Mouse (Mus musculus) frontal cortex, adult 2 months (tissue): ENCODE data around the gene Pdia5. TPM values are rescaled to one million over a fixed set of nuclear protein-coding genes. Genes with fewer than 3 reads are reported as not detected.

ENCODE experiments used
- DNase-seq, 2 experiments: peaks; one replicate each; pipeline ENCODE4 v3.0.0; 2022; ENCODE audit warnings: low spot score in 1 of 2; ENCODE audit errors: extremely low spot score in 1 of 2
- polyA plus RNA-seq: library from polyadenylated mRNA; depleted of rRNA; stranded (reverse); fragments of >200 nt; gene quantifications from 2 replicates; pipeline ENCODE4 v1.2.3, GENCODE M21; 2012

The Pdia5 gene
- polyA plus RNA-seq, 1 experiment: 9.5 TPM

- peak in 1 of 2 experiments; percentile 36 for DNase-seq
Measured at GRCm38 (mm10) chr16:35485711-35486110, 5.0 kb downstream of the Pdia5 start.

GRCm38 (mm10) chr16:35484526-35485233 lies 6.0 kb downstream of the Pdia5 start:
- no peak for DNase-seq

DNA sequence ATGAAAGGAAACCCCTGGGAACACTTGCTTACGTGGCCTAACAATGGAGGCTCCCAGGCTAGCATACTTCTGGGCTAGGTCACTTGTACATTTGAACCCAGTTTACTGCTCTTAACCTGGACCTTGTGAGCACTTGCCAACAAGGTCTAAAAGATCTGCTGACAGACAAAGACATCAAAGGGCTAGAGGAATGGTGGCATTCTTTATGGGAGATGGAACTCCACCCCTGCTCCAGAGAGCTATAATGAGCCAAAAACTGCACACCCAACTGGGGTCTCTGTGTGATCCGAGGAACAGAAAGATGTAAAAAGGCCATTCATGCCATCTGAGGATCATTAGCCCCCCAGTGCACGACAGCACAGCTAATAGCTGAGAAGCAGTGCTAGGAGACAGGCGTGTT lies 6.6 kb downstream of the Pdia5 start:
- DNase-seq: no peak

GRCm38 (mm10) chr16:35479301-35479700 lies 11.4 kb downstream of the Pdia5 start:
- DNase-seq: no peak

GRCm38 (mm10) chr16:35477273-35477672 lies 13.4 kb downstream of the Pdia5 start:
- no peak for DNase-seq

DNA sequence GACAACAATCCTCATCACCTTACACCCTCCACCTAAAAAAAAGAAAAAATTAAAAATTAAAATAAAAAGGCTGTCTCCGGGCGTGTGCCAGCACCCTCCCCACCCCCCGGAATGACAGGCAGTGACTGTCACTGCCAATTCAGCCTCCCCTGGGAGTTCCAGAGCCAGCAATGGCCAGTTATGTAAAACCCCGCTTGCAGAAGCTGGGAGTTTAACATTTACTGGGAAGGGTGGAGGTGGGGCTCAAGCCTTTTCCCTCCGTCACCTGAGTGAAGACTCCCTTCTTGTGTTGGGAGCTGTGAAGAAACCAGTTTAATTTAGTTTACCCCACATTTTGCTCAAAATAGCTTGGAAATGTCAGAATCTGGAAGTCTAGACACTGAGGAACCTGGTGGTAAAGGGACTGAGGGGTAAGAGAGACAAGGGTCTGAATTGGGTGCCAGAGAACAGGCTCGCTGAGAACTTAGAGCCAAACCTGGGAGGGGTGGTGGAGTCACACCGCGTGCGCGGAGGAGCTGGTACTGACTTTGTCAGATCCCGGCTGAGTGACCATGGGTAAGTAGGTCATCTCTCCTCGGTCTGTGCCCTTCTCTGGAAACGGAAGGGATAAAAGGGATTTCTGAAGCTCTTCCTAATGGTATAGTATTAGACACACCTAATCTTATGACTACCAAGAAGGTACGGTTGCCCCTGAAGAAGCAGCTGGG lies 18.0 kb downstream of the Pdia5 start:
- DNase-seq: peak in 1 of 2 experiments; percentile 52

GRCm38 (mm10) chr16:35471841-35472568 lies 18.7 kb downstream of the Pdia5 start:
- DNase-seq: no peak

GRCm38 (mm10) chr16:35470983-35471382 lies 19.7 kb downstream of the Pdia5 start:
- no peak for DNase-seq

DNA sequence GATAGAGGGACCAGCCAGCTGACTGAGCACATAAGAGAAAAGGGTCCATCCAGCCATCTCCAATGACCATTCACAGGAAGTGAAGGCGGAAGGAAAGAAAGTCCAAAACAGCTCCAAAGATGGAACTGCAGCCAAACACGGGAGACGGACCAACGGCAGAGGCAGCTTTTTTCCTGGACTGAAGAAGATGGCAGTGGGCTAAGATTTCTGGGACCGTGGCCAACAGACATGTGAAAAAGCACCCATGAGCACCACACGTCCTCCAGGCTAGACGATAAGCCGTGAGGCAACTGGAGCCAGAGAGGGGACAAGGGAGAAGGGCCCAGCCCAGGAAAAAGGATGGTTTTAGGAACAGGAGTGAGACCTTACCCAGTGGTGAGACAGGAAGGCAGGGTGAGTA lies 20.6 kb downstream of the Pdia5 start:
- DNase-seq: peak in 1 of 2 experiments; percentile 41

- DNase-seq: no peak
Measured at GRCm38 (mm10) chr16:35469016-35469415, 21.7 kb downstream of the Pdia5 start.

DNA sequence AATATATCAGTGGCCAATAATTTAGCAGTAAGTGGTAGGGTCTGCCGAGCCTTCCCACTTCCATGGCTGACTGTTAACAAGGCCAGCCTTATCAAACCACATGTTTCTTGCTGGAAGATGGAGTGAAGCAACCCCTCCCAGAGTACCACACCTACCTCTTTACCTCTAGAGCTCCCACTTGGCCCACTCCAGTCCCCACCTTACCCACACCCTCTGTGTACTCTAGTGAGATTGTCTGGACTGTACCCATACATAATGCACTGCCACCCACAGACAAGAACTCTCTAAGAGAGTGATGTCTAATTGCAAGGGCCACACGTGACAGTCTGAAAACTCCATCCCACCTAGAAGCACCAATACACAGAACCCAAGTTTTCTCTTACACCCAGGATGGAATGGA lies 23.6 kb downstream of the Pdia5 start:
- no peak for DNase-seq

DNA sequence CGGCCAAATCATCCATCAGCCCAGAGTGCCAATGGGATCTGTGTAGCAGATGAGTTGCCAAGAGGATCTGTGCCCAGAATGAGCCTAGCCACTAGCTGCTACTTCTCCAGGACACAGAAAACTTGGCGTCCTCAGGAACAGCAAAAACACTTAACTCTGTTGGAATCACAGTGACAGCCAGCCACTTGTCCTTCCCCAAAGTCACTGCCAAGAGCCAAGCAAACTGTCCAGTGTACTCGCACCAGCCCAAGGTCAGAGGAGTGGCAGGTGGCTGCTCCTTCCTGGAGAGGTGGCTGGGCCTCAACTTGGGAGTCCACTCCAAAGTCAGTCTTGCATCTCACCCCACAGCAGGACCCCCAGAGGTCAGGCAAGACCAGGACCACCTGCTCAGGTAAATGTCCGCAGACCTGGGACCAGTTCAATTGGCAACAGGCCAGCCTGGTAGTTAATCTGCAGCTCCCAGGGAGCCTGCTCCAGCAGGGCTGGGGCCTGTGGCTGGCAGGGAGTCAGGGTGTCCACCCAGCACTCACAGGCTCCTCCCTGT lies 24.8 kb downstream of the Pdia5 start:
- no peak for DNase-seq

DNA sequence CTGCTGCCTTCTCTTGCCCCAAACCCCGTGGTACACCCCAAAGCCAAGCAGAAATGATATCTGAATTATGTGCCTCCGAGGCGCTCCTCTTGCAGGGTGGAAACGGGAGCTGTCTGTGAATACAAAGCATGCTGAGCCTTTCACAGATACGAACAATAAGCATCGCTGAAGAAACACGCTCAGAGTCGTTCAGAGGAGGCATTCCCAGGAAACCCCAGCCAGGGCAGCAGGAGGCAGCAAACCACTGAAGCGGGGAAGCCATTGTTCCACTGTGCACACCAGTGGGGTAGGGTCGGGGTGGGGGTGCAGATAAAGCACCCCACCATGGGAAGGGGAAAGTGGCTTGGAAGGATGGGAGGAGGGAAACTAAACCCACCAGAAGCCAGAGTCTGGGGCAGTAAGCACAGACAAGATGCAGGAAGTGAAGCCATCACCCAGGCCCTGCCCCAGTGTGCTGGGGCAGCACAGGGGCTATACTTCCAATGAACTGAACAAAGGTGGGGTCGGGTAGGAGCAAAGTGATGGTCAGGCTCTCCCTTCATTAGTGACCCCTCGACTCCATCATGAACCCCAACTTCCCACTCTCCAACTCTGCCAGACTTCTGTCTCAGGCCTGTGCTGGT lies 25.9 kb downstream of the Pdia5 start:
- DNase-seq: no peak

- DNase-seq: no peak
Measured at GRCm38 (mm10) chr16:35463708-35464107, 27.0 kb downstream of the Pdia5 start.

- no peak for DNase-seq
Measured at GRCm38 (mm10) chr16:35462955-35463354, 27.7 kb downstream of the Pdia5 start.

DNA sequence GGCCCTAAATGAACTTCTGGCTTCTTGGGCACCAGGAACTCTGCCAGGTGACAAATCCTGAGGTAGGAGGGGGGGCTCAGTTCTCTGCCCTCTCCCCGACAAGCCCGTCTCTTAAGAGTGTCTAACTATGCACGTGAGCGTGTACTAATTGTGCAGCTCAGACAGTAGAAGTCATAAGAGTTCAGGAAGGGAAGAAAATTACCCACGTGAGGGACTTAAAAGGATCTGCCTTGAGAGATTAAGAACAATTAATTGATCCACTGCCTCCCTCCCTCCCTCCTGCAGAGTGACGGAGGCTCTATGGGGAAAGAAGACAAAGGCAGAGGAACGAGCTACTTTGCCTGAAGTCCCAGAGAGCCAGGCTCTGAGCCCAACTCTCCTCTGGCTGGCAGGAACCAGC lies 31.1 kb downstream of the Pdia5 start:
- no peak for DNase-seq

DNA sequence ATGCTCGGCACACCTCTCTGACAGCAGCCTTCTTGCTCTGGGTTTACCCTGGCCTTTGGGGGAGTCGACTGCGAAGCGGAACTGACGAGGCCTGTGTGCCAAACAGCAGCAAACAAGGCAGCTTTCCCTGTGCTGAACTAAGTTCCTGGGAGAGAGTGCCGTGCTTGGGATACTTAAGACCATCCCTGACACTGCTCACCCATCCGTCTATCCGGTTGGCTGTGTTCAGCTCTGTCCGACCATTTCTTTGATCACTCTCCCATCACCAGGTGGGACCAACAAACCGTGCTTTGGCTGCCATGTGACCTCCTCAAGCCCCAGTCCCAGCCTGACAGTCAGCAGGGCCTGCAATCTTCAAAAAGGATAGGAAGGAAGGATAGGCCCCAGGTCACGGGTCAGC lies 32.4 kb downstream of the Pdia5 start:
- no peak for DNase-seq

GRCm38 (mm10) chr16:35457488-35457887 lies 33.2 kb downstream of the Pdia5 start:
- DNase-seq: no peak

DNA sequence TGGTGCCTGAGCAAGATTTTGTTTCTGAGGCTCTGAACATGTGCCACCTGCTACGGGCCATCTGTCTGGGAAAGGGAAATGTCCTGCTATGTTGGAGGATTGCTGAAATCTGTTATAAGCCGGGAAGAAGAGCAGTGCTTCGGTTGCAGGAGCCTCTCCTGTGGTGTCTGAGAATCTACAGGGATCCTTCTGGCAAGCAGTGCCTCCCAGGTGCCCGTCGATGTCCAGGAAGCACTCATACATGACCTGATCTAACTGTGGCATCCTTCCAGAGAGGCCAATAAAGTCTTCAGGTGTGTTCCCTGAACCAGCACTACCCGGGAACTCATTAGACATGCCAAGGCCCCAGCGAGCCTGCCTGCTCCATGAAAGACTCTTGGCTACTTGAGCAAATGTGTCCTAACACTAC lies 33.7 kb downstream of the Pdia5 start:
- DNase-seq: no peak

DNA sequence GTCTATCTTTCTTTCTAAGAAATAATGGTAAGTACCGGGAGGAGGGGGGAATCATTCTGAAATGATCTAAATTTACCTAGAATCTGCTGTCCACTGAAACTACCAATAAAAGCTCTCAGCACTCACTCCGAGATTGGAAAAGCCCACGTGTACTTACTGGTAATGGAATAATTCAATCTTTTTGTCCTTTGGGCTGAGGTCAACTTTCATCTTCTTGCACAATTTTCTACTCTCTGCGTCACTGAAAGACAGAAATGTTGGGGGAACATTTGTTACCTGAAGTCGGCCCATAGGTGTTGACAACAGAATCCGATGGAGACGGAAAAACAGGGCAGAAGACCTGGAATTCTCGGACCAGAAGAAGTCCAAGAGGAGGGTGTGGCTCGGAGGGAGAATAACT lies 34.4 kb downstream of the Pdia5 start:
- DNase-seq: no peak

DNA sequence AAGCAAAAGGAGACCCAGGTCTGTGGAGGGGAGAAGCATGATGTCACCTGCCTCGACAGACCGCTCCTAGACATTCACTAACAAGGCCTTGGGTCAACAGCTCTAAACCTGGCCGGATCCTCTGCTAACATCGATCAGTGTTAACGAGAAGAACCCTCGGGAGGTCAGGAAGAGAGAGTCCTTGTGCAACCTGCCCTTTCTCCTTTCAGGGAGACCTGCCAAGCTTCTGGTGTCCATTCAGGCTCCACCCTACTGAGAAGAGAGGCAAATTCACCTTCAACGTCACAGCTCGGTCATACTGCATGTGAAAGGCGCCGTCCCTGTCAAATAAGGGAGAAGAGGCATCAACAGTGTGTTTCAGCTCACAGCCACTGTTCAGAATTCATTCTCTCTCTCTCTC lies 34.9 kb downstream of the Pdia5 start:
- DNase-seq: no peak
